Mouse (Mus musculus): ENCODE measurements around the gene Zkscan17.

Gene Zkscan17

GRCm38 (mm10) chr11:59526472-59527080 lies at the start of gene Zkscan17:
TSS of gene Zkscan17 (minus strand) at chr11:59526751.
- POLR2A ChIA-PET: interaction anchor here (0.6 to 2.6 kb wide), 30 partner anchors 9 to 571 kb away, joined by 3 to 17 read pairs (median 4); partner anchors contain the start of gene Zfp867 (in 1 of the 4)
- CTCF ChIA-PET: interaction anchor here (0.5 to 3.0 kb wide), 65 partner anchors 8 to 725 kb away, joined by 3 to 47 read pairs (median 4); partner anchors contain the start of genes Jmjd4 (in 2 of the 4), Cops3 (in 1 of the 4), Fam183b (in 1 of the 4) and Nlrp3 (in 1 of the 4)

GRCm38 (mm10) chr11:59576135-59576534 lies 49.6 kb upstream of the Zkscan17 start, which contains the start of gene Olfr222:
TSS of gene Olfr222 (minus strand) at chr11:59576235.
- POLR2A ChIA-PET: interaction anchor here in 2 of 4 experiments (0.7 to 2.1 kb wide), 2 partner anchors 17 to 28 kb away, joined by 3 to 5 read pairs; partner anchors contain the start of gene Olfr223 (in 1 of the 2)
- CTCF ChIA-PET: interaction anchor here in 1 of 4 experiments (1.3 kb wide), 1 partner anchor 51 kb away, joined by 5 read pairs; no protein-coding TSS in a partner anchor

- POLR2A ChIA-PET: interaction anchor here in 2 of 4 experiments (0.7 to 2.1 kb wide), 2 partner anchors 18 to 28 kb away, joined by 3 to 5 read pairs; partner anchors contain the start of gene Olfr223 (in 1 of the 2)
- CTCF ChIA-PET: interaction anchor here in 1 of 4 experiments (0.9 to 1.3 kb wide), 2 partner anchors 50 to 93 kb away, joined by 3 to 5 read pairs; no protein-coding TSS in a partner anchor
Observed at GRCm38 (mm10) chr11:59575726-59576125, 49.2 kb upstream of the Zkscan17 start.

GRCm38 (mm10) chr11:59569306-59569705 lies 42.8 kb upstream of the Zkscan17 start:
- CTCF ChIA-PET: interaction anchor here (0.6 to 3.6 kb wide), 10 partner anchors 14 to 305 kb away, joined by 3 to 36 read pairs (median 3); partner anchors contain the start of genes Zkscan17 (in 2 of the 4) and Wnt9a (in 1 of the 4)
- POLR2A ChIA-PET: interaction anchor here in 2 of 4 experiments (1.0 to 1.2 kb wide), 2 partner anchors 15 to 44 kb away, joined by 3 read pairs; no protein-coding TSS in a partner anchor

- ChIA-PET CTCF (interaction anchor here in 1 of 4 experiments (0.5 kb wide), 1 partner anchor 37 kb away, joined by 3 read pairs; no protein-coding TSS in a partner anchor), POLR2A (interaction anchor here in 2 of 4 experiments (0.5 to 1.3 kb wide), 5 partner anchors 38 to 961 kb away, joined by 3 to 4 read pairs (median 3); no protein-coding TSS in a partner anchor)
Observed at GRCm38 (mm10) chr11:59562837-59563236, 36.3 kb upstream of the Zkscan17 start.

GRCm38 (mm10) chr11:59562336-59562735 lies 35.8 kb upstream of the Zkscan17 start:
- POLR2A ChIA-PET: interaction anchor here in 2 of 4 experiments (0.5 to 1.3 kb wide), 5 partner anchors 37 to 960 kb away, joined by 3 to 4 read pairs (median 3); no protein-coding TSS in a partner anchor
- CTCF ChIA-PET: interaction anchor here in 1 of 4 experiments (0.5 kb wide), 1 partner anchor 37 kb away, joined by 3 read pairs; no protein-coding TSS in a partner anchor

- ChIA-PET CTCF (interaction anchor here in 3 of 4 experiments (0.6 to 1.0 kb wide), 4 partner anchors 10 to 485 kb away, joined by 3 to 4 read pairs (median 3); no protein-coding TSS in a partner anchor), POLR2A (interaction anchor here in 1 of 4 experiments (1.2 kb wide), 1 partner anchor 10 kb away, joined by 3 read pairs; no protein-coding TSS in a partner anchor)
Observed at GRCm38 (mm10) chr11:59560906-59561305, 34.4 kb upstream of the Zkscan17 start.

- CTCF ChIA-PET: interaction anchor here in 2 of 4 experiments (1.1 kb wide), 2 partner anchors 14 to 28 kb away, joined by 3 read pairs; partner anchors contain the start of gene Zkscan17 (in 1 of the 2)
- POLR2A ChIA-PET: interaction anchor here in 1 of 4 experiments (0.7 to 1.1 kb wide), 3 partner anchors 10 to 14 kb away, joined by 3 to 4 read pairs (median 3); no protein-coding TSS in a partner anchor
Observed at GRCm38 (mm10) chr11:59554535-59554934, 28.0 kb upstream of the Zkscan17 start.

GRCm38 (mm10) chr11:59554127-59554526 lies 27.6 kb upstream of the Zkscan17 start:
- ChIA-PET CTCF (interaction anchor here in 2 of 4 experiments (1.1 kb wide), 2 partner anchors 15 to 28 kb away, joined by 3 read pairs; partner anchors contain the start of gene Zkscan17 (in 1 of the 2)), POLR2A (interaction anchor here in 1 of 4 experiments (0.7 to 1.1 kb wide), 3 partner anchors 10 to 15 kb away, joined by 3 to 4 read pairs (median 3); no protein-coding TSS in a partner anchor)

GRCm38 (mm10) chr11:59544005-59544404 lies 17.5 kb upstream of the Zkscan17 start:
- ChIA-PET CTCF (interaction anchor here in 1 of 4 experiments (1.2 kb wide), 1 partner anchor 19 kb away, joined by 5 read pairs; no protein-coding TSS in a partner anchor), POLR2A (interaction anchor here in 2 of 4 experiments (0.9 to 1.3 kb wide), 5 partner anchors 9 to 26 kb away, joined by 3 to 4 read pairs (median 4); partner anchors contain the start of gene Zkscan17 (in 1 of the 2))

- ChIA-PET CTCF (interaction anchor here in 1 of 4 experiments (0.5 kb wide), 1 partner anchor 320 kb away, joined by 7 read pairs; no protein-coding TSS in a partner anchor), POLR2A (interaction anchor here in 1 of 4 experiments (1.0 to 1.3 kb wide), 2 partner anchors 9 to 11 kb away, joined by 3 to 4 read pairs; no protein-coding TSS in a partner anchor)
Observed at GRCm38 (mm10) chr11:59543376-59543775, 16.8 kb upstream of the Zkscan17 start.

- CTCF ChIA-PET: interaction anchor here in 1 of 4 experiments (0.7 kb wide), 1 partner anchor 17 kb away, joined by 4 read pairs; no protein-coding TSS in a partner anchor
- POLR2A ChIA-PET: no interaction called here
Observed at GRCm38 (mm10) chr11:59542442-59542841, 15.9 kb upstream of the Zkscan17 start.

GRCm38 (mm10) chr11:59541324-59541723 lies 14.8 kb upstream of the Zkscan17 start, which contains the start of gene Nlrp3:
TSS of gene Nlrp3 (plus strand) at chr11:59541568.
- POLR2A ChIA-PET: interaction anchor here in 1 of 4 experiments (0.8 kb wide), 1 partner anchor 69 kb away, joined by 3 read pairs; the partner anchor contains the start of gene Zfp867
- CTCF ChIA-PET: interaction anchor here in 2 of 4 experiments (1.0 to 2.1 kb wide), 3 partner anchors 16 to 83 kb away, joined by 3 to 8 read pairs (median 3); no protein-coding TSS in a partner anchor

- CTCF ChIA-PET: interaction anchor here in 1 of 4 experiments (2.1 kb wide), 1 partner anchor 15 kb away, joined by 8 read pairs; no protein-coding TSS in a partner anchor
- POLR2A ChIA-PET: interaction anchor here in 1 of 4 experiments (0.8 kb wide), 1 partner anchor 15 kb away, joined by 3 read pairs; no protein-coding TSS in a partner anchor
Observed at GRCm38 (mm10) chr11:59540123-59540522, 13.6 kb upstream of the Zkscan17 start.

- CTCF ChIA-PET: interaction anchor here in 3 of 4 experiments (0.8 to 6.1 kb wide), 6 partner anchors 10 to 27 kb away, joined by 3 to 47 read pairs (median 3); partner anchors contain the start of gene Zkscan17 (in 3 of the 3)
- POLR2A ChIA-PET: interaction anchor here in 2 of 4 experiments (1.0 to 2.0 kb wide), 3 partner anchors 12 to 14 kb away, joined by 3 to 6 read pairs (median 3); partner anchors contain the start of gene Zkscan17 (in 1 of the 2)
Observed at GRCm38 (mm10) chr11:59538387-59538786, 11.8 kb upstream of the Zkscan17 start.

- POLR2A ChIA-PET: interaction anchor here in 2 of 4 experiments (0.9 to 2.0 kb wide), 3 partner anchors 11 to 15 kb away, joined by 3 to 6 read pairs (median 3); partner anchors contain the start of gene Zkscan17 (in 1 of the 2)
- CTCF ChIA-PET: interaction anchor here in 3 of 4 experiments (0.5 to 6.1 kb wide), 7 partner anchors 11 to 1604 kb away, joined by 3 to 47 read pairs (median 3); partner anchors contain the start of gene Zkscan17 (in 2 of the 3)
Observed at GRCm38 (mm10) chr11:59537218-59538130, 10.9 kb upstream of the Zkscan17 start.

Measured in embryonic stem cell, embryonic (primary cell).